Mouse (Mus musculus) embryonic fibroblast, embryonic 13.5 days (primary cell): Measurements from ENCODE around the gene Tnfrsf13c.

Source experiments
- CTCF ChIP-seq: IDR thresholded peaks from 2 replicates; pipeline ENCODE4 v1.5.1; 2011; ENCODE audit warnings: mild to moderate bottlenecking, control low read depth, low read length, moderate library complexity, borderline replicate concordance; ENCODE audit not compliant: insufficient read depth
- POLR2A ChIP-seq: IDR thresholded peaks from 2 replicates; pipeline ENCODE4 v1.6.1; 2011; ENCODE audit warnings: low read depth, mild to moderate bottlenecking, control low read depth, low read length, moderate library complexity

DNA sequence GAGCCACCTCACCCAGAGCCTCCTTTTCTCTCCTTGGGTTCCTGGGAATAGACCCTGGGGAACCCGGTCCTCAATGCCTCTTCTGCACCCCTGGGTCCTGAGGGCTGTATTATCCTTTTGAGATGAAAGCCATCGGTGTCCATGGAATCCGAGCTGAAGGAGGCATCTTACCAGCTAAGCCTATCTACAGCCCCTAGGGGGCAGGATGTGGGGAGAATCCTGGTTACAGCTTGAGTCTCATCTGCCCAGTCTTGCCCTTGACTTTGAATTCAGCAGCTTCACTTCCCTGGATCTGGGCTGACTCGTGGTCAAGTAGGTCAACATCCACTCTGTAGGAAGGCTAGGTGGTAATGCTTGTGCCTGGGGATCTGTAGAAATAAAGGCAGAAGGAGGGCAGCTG lies 31.1 kb upstream of the Tnfrsf13c start:
- TF ChIP-seq CTCF (no peak), POLR2A (no peak)
